Mouse (Mus musculus): ENCODE measurements around the gene Exoc6. TPM values are rescaled to one million over a fixed set of nuclear protein-coding genes. Genes with fewer than 3 reads are reported as not detected.
"Not testable (repeated sequence)": the region's sequence is repeated elsewhere in the genome, so short reads cannot be mapped to it uniquely, and the experiment has no call there.

The Exoc6 gene
- polyA plus RNA-seq, 1 experiment from 2014 or later: 12.8 TPM

DNA sequence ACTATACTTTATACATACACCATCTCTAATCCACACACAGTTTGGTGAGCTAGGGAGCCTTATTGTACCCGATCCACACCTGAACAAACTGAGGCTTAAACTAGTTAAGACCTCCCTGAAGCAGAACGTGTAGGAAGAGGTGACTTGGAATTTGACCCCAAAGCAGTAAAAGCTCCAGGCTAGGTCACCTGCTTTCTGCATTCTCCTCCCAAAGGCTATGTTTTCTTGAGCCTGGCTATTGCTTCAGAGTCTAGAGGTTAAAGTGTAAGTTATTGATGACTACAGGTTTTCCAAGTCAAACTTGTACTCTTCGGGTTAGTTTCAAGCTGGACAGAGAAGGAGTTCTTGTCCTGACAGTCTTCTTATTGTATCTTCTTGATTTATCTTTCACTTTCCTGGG is 5.0 kb upstream of the Exoc6 start:
- ATAC-seq (ENCODE audit: insufficient number of reproducible peaks, insufficient read depth, low FRiP score, low read depth): no peak
- WGBS: 55% methylated on average over 3 of the region's 3 CpGs
- no peak overlapping the region for H3K4me2 ChIP-seq (replicated peaks; ENCODE audit: low read depth, low read length)

DNA sequence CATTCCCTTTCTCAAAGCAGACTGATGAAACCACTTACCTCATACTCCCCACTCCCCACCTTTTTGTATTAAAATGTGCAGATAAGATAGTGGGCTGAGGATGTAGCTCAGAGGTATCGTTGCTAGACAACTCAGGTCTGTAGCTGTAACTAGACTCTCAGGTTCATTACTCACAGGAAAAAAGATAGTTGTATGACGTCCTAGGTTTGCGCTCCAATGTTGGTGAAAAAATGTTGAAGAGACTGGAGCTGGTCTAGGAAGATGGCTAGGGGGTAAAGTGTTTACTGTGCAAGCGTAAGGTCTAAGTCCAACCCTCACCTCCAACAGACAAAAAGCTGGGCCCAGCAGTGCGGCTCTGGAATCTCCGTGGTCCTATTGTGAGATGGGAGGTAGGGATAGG is 4.5 kb upstream of the Exoc6 start:
- Histone ChIP-seq H3K4me3 (ENCODE audit: low read depth, low read length) (no peak overlapping the region), H3K27ac (ENCODE audit: low read length) (no peak overlapping the region), H3K9ac (replicated peaks; ENCODE audit: low read depth, low read length) (no peak overlapping the region), H3K9me3 (ENCODE audit: control insufficient read depth, low read depth, low read length) (no peaks in the 10 kb centered on the region), H3K36me3 (ENCODE audit: control insufficient read depth, insufficient read depth, low read length) (no peaks in the 10 kb centered on the region), H3K4me2 (replicated peaks; ENCODE audit: low read depth, low read length) (no peak overlapping the region), H3K27me3 (ENCODE audit: control insufficient read depth, insufficient read depth, low read length) (no peaks in the 10 kb centered on the region), H3K4me1 (ENCODE audit: control insufficient read depth, insufficient read depth, low read length) (no peaks in the 10 kb centered on the region)
- WGBS: 77% methylated on average over 6 of the region's 6 CpGs
- ATAC-seq (ENCODE audit: insufficient number of reproducible peaks, insufficient read depth, low FRiP score, low read depth): no peak

More for the DNA sequence above, 5.0 kb upstream of the Exoc6 start:
- Histone ChIP-seq H3K4me1 (ENCODE audit: control insufficient read depth, insufficient read depth, low read length) (no peaks in the 10 kb centered on the region), H3K9ac (replicated peaks; ENCODE audit: low read depth, low read length) (no peak overlapping the region), H3K9me3 (ENCODE audit: control insufficient read depth, low read depth, low read length) (no peaks in the 10 kb centered on the region), H3K4me3 (ENCODE audit: low read depth, low read length) (no peak overlapping the region), H3K36me3 (ENCODE audit: control insufficient read depth, insufficient read depth, low read length) (no peaks in the 10 kb centered on the region), H3K27me3 (ENCODE audit: control insufficient read depth, insufficient read depth, low read length) (no peaks in the 10 kb centered on the region), H3K27ac (ENCODE audit: low read length) (no peak overlapping the region)

DNA sequence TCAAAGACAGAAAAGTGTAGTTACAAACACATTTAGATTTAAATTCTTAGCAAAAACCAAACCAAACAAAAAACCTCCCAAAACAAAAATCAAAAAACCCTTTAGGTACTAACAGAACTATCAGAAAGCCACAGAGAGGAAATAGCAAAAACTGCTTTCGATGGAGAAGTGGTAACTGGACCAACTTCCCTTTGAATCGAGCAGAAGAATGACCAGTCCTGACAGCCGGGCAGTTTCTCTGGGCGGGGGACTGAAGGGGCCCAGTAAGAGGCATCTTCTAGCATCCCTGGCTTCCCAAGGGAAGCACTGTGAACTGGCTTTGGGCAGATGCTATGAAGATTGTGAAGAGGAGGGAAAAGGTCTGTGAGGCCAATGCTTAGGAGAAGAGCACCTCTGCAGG is 3.4 kb upstream of the Exoc6 start:
- ATAC-seq (ENCODE audit: insufficient number of reproducible peaks, insufficient read depth, low FRiP score, low read depth): no peak
- no peak overlapping the region for H3K4me3 ChIP-seq (ENCODE audit: low read depth, low read length)
- no peaks in the 10 kb centered on the region for H3K9me3 ChIP-seq (ENCODE audit: control insufficient read depth, low read depth, low read length)
- 0 out of 2 replicates have a peak, but pooled peaks cover 3% of the 10 kb centered on the region for H3K4me1 ChIP-seq (ENCODE audit: control insufficient read depth, insufficient read depth, low read length)
- no peaks in the 10 kb centered on the region for H3K27me3 ChIP-seq (ENCODE audit: control insufficient read depth, insufficient read depth, low read length)
- H3K36me3 ChIP-seq (ENCODE audit: control insufficient read depth, insufficient read depth, low read length): no peaks in the 10 kb centered on the region
- no peak overlapping the region for H3K4me2 ChIP-seq (replicated peaks; ENCODE audit: low read depth, low read length)
- no peak overlapping the region for H3K9ac ChIP-seq (replicated peaks; ENCODE audit: low read depth, low read length)
- no peak overlapping the region for H3K27ac ChIP-seq (ENCODE audit: low read length)
- 60% methylated on average over 4 of the region's 4 CpGs for WGBS

DNA sequence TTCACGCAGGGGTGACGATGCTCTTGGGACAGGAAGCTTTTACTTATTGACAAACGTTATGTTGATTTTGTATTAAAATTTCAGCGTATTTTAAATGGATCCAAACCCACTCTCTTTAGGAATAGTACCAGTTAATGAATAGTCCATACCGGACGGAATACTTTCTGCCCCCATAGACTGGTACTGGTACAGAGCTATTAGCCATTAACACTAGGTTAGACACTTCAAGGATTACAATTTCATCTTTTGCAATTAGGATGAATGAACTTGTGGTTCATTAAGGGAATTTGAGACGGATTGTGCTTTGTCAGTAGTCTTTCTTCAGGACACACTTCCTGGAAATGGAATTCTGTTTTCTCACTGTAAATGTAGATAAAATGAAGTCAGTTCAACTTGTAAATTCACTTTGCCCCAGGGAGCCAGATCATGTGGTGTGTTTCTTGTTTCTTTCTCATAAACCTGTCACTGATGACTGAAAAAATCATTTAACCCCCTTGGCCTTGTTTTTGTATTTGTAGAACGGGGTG is 885 bp downstream of the Exoc6 start:
- Histone ChIP-seq H3K9ac (replicated peaks; ENCODE audit: low read depth, low read length) (no peak overlapping the region; the same call in 1 of the 2 replicates), H3K9me3 (ENCODE audit: control insufficient read depth, low read depth, low read length) (no peaks in the 10 kb centered on the region), H3K27me3 (ENCODE audit: control insufficient read depth, insufficient read depth, low read length) (no peaks in the 10 kb centered on the region), H3K36me3 (ENCODE audit: control insufficient read depth, insufficient read depth, low read length) (no peaks in the 10 kb centered on the region), H3K27ac (ENCODE audit: low read length) (no peak overlapping the region), H3K4me1 (ENCODE audit: control insufficient read depth, insufficient read depth, low read length) (0 out of 2 replicates have a peak, but pooled peaks cover 3% of the 10 kb centered on the region), H3K4me3 (ENCODE audit: low read depth, low read length) (peak overlapping the region; percentile 77), H3K4me2 (replicated peaks; ENCODE audit: low read depth, low read length) (peak overlapping the region; percentile 90)
- WGBS: 17% methylated on average over 8 of the region's 8 CpGs
- ATAC-seq (ENCODE audit: insufficient number of reproducible peaks, insufficient read depth, low FRiP score, low read depth): no peak

DNA sequence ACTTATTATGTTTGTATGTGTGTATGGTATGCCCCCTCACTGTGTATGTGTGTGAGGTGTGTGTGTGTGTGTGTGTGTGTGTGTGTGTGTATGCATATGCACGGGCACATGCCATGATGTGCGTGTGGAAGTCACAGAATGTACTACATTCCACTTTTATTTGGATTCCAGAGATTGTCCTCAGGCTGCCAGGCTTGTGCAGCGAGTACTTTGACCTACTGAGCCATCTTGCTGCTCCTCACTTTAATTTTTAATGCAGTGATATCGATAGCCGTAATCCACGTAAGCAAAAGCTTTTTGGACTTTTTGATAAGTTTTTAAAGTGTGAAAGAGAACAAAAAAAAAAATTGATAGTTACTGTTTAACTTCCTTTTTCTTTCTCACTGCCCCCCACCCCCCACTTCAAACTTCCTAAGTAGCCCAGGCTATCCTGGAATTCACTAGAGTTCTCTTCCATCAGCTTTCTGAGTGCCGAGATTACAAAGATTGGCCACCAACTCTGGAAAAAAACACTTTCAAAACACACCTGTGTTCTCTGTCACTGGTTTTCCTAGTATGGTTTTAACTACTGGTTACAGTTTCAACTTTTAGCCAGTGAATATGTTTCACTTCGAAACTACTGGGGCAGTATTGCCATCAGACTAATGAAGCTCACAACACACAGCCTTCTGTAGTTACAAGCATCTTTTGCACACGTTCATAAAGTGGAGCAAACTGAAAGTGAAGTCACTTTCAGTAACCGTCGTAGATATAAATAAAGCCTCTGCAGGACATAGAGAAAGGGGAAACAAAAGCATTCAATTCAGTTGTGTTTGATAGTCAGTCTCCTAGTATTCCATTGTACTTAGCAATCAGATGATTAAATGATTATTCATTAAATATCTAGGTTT is 3.4 kb downstream of the Exoc6 start:
- Histone ChIP-seq H3K27me3 (ENCODE audit: control insufficient read depth, insufficient read depth, low read length) (no peaks in the 10 kb centered on the region), H3K27ac (ENCODE audit: low read length) (no peak overlapping the region), H3K36me3 (ENCODE audit: control insufficient read depth, insufficient read depth, low read length) (no peaks in the 10 kb centered on the region), H3K4me1 (ENCODE audit: control insufficient read depth, insufficient read depth, low read length) (0 out of 2 replicates have a peak, but pooled peaks cover 3% of the 10 kb centered on the region), H3K9me3 (ENCODE audit: control insufficient read depth, low read depth, low read length) (no peaks in the 10 kb centered on the region), H3K4me3 (ENCODE audit: low read depth, low read length) (no peak overlapping the region), H3K4me2 (replicated peaks; ENCODE audit: low read depth, low read length) (no peak overlapping the region), H3K9ac (replicated peaks; ENCODE audit: low read depth, low read length) (no peak overlapping the region)
- no peak for ATAC-seq (ENCODE audit: insufficient number of reproducible peaks, insufficient read depth, low FRiP score, low read depth)
- 83% methylated on average over 11 of the region's 11 CpGs for WGBS

DNA sequence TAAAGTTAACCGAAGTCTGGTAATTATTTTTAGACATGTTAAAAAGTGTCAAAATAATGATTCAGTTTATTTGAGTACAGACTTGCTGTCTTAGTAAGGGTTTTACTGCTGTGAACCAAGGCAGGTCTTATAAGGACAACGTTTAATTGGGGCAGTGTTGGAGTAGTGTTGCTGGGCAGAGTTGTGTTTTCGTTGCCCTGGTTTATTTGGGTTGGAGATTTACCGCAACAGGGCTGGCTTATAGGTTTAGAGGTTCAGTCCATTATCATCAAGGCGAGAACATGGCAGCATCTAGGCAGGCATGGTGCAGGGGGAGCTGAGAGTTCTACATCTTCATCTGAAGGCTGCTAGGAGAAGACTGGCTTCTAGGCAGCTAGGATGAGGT is 4.0 kb downstream of the Exoc6 start:
- not testable (repeated sequence) for H3K9ac ChIP-seq (replicated peaks; ENCODE audit: low read depth, low read length); H3K4me3 ChIP-seq (ENCODE audit: low read depth, low read length); H3K4me1 ChIP-seq (ENCODE audit: control insufficient read depth, insufficient read depth, low read length); H3K9me3 ChIP-seq (ENCODE audit: control insufficient read depth, low read depth, low read length); H3K36me3 ChIP-seq (ENCODE audit: control insufficient read depth, insufficient read depth, low read length); H3K27ac ChIP-seq (ENCODE audit: low read length); H3K4me2 ChIP-seq (replicated peaks; ENCODE audit: low read depth, low read length); H3K27me3 ChIP-seq (ENCODE audit: control insufficient read depth, insufficient read depth, low read length); ATAC-seq (ENCODE audit: insufficient number of reproducible peaks, insufficient read depth, low FRiP score, low read depth)
- WGBS: 86% methylated on average over 5 of the region's 5 CpGs

DNA sequence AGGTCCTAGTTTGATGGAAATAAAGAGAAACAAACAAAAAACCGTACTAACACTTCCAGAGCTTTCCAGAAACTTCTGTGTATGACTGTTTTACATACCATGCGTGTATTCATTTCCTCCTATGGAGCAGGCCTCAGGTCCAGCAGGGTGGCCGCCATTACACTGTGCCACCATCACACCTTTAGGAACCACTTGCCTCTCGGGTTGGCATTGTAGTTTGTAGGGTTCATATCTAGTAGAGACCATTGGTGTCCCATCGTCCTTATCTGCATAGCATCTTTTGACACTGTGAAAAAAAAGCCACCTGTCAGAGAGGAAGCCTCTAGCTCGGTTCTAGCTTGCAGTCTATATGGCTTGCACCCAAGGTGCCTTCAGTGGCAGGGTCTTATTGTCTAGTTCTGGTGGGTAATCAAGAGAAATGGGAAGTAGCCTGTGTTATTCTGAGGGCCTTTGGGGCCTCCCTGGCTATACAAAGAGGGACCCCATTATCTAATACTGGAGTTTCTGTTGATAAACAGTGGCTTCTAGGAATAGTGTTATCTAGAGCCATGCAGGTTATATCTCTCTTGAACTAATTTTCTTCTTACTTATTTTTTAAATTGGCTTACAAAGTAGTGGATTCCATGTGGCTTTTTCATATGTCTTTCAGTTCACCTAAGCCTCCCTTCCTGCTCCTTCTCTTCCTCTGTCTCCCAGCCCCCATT is 5.8 kb downstream of the Exoc6 start:
- Histone ChIP-seq H3K36me3 (ENCODE audit: control insufficient read depth, insufficient read depth, low read length) (no peaks in the 10 kb centered on the region), H3K4me1 (ENCODE audit: control insufficient read depth, insufficient read depth, low read length) (0 out of 2 replicates have a peak, but pooled peaks cover 8% of the 10 kb centered on the region), H3K4me3 (ENCODE audit: low read depth, low read length) (no peak overlapping the region), H3K9ac (replicated peaks; ENCODE audit: low read depth, low read length) (no peak overlapping the region), H3K4me2 (replicated peaks; ENCODE audit: low read depth, low read length) (no peak overlapping the region), H3K27ac (ENCODE audit: low read length) (no peak overlapping the region), H3K27me3 (ENCODE audit: control insufficient read depth, insufficient read depth, low read length) (no peaks in the 10 kb centered on the region), H3K9me3 (ENCODE audit: control insufficient read depth, low read depth, low read length) (no peaks in the 10 kb centered on the region)
- 91% methylated on average over 6 of the region's 6 CpGs for WGBS
- ATAC-seq (ENCODE audit: insufficient number of reproducible peaks, insufficient read depth, low FRiP score, low read depth): no peak

DNA sequence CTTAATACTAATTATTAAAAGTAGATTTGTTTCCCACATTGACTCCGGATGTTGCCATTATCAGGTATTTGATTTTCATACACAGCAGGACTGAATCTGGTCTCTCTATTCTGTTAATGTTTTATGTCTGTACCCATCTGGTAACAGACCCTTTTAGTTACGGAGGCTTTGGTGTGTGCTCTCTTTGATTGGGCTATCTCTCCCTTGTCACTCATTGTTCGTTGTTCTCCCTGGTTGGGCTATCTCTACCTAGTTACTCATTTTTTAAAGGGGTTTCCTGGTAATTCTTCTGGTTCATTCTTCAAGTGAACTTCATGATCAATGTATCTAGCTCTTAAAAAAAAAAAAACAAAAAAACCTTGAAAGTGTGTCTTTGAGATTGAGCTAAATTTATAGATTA is 7.7 kb downstream of the Exoc6 start:
- no peaks in the 10 kb centered on the region for H3K36me3 ChIP-seq (ENCODE audit: control insufficient read depth, insufficient read depth, low read length)
- no peak overlapping the region for H3K4me3 ChIP-seq (ENCODE audit: low read depth, low read length)
- no peaks in the 10 kb centered on the region for H3K27me3 ChIP-seq (ENCODE audit: control insufficient read depth, insufficient read depth, low read length)
- H3K4me1 ChIP-seq (ENCODE audit: control insufficient read depth, insufficient read depth, low read length): 0 out of 2 replicates have a peak, but pooled peaks cover 6% of the 10 kb centered on the region
- WGBS: 81% methylated on average over 3 of the region's 3 CpGs
- no peaks in the 10 kb centered on the region for H3K9me3 ChIP-seq (ENCODE audit: control insufficient read depth, low read depth, low read length)
- no peak overlapping the region for H3K4me2 ChIP-seq (replicated peaks; ENCODE audit: low read depth, low read length)
- H3K27ac ChIP-seq (ENCODE audit: low read length): no peak overlapping the region
- H3K9ac ChIP-seq (replicated peaks; ENCODE audit: low read depth, low read length): no peak overlapping the region
- no peak for ATAC-seq (ENCODE audit: insufficient number of reproducible peaks, insufficient read depth, low FRiP score, low read depth)
